Mouse (Mus musculus) splenic B cell, adult 2 months (primary cell): ENCODE measurements around the gene Lpin1.

ENCODE experiments used
- DNase-seq: peaks from one replicate; pipeline ENCODE4 v3.0.0-alpha.2; 2011; ENCODE audit warnings: low read depth, low spot score
- H3K27me3 ChIP-seq: 2 replicates; pipeline ENCODE4 v1.6.1; 2012; ENCODE audit warnings: mild to moderate bottlenecking, low read length, moderate library complexity, mixed read lengths; ENCODE audit not compliant: control insufficient read depth, poor library complexity, insufficient read depth, severe bottlenecking
- H3K36me3 ChIP-seq: 2 replicates; pipeline ENCODE4 v1.6.1; 2012; ENCODE audit warnings: mild to moderate bottlenecking, low read length, moderate library complexity, mixed read lengths; ENCODE audit not compliant: control insufficient read depth, poor library complexity, insufficient read depth, severe bottlenecking

The Lpin1 gene

GRCm38 (mm10) chr12:16634075-16634813 is 23.5 kb upstream of the Lpin1 start:
- DNase-seq: peak; percentile 57

GRCm38 (mm10) chr12:16633235-16633634 is 22.5 kb upstream of the Lpin1 start:
- no peak for DNase-seq
- Histone ChIP-seq H3K36me3 (no peaks in the 10 kb centered on the region), H3K27me3 (no peaks in the 10 kb centered on the region)

More at GRCm38 (mm10) chr12:16634075-16634813, 23.5 kb upstream of the Lpin1 start:
- Histone ChIP-seq H3K27me3 (no peaks in the 10 kb centered on the region), H3K36me3 (no peaks in the 10 kb centered on the region)

GRCm38 (mm10) chr12:16631423-16631822 is 20.7 kb upstream of the Lpin1 start:
- Histone ChIP-seq H3K36me3 (no peaks in the 10 kb centered on the region), H3K27me3 (no peaks in the 10 kb centered on the region)
- DNase-seq: peak; percentile 38

GRCm38 (mm10) chr12:16630866-16631185 is 20.1 kb upstream of the Lpin1 start:
- Histone ChIP-seq H3K27me3 (no peaks in the 10 kb centered on the region), H3K36me3 (no peaks in the 10 kb centered on the region)
- no peak for DNase-seq

- no peaks in the 10 kb centered on the region for H3K27me3 ChIP-seq
- no peaks in the 10 kb centered on the region for H3K36me3 ChIP-seq
- no peak for DNase-seq
Observed at GRCm38 (mm10) chr12:16630152-16630865, 19.5 kb upstream of the Lpin1 start.

- DNase-seq: no peak
- H3K36me3 ChIP-seq: no peaks in the 10 kb centered on the region
Observed at GRCm38 (mm10) chr12:16620230-16620629, 9.5 kb upstream of the Lpin1 start.

GRCm38 (mm10) chr12:16619453-16619852 is 8.7 kb upstream of the Lpin1 start:
- DNase-seq: no peak
- H3K27me3 ChIP-seq: no peaks in the 10 kb centered on the region
- H3K36me3 ChIP-seq: no peaks in the 10 kb centered on the region

More at GRCm38 (mm10) chr12:16620230-16620629, 9.5 kb upstream of the Lpin1 start:
- no peaks in the 10 kb centered on the region for H3K27me3 ChIP-seq

- DNase-seq: no peak
- H3K27me3 ChIP-seq: no peaks in the 10 kb centered on the region
Observed at GRCm38 (mm10) chr12:16618512-16619274, 7.9 kb upstream of the Lpin1 start.

GRCm38 (mm10) chr12:16615738-16616137 is 5.0 kb upstream of the Lpin1 start:
- Histone ChIP-seq H3K36me3 (no peaks in the 10 kb centered on the region), H3K27me3 (no peaks in the 10 kb centered on the region)
- no peak for DNase-seq

More at GRCm38 (mm10) chr12:16618512-16619274, 7.9 kb upstream of the Lpin1 start:
- no peaks in the 10 kb centered on the region for H3K36me3 ChIP-seq

- Histone ChIP-seq H3K36me3 (no peaks in the 10 kb centered on the region), H3K27me3 (no peaks in the 10 kb centered on the region)
- DNase-seq: no peak
Observed at GRCm38 (mm10) chr12:16614556-16614955, 3.8 kb upstream of the Lpin1 start.

- H3K36me3 ChIP-seq: no peaks in the 10 kb centered on the region
- no peak for DNase-seq
- H3K27me3 ChIP-seq: no peaks in the 10 kb centered on the region; the same call in 1 of the 2 replicates
Observed at GRCm38 (mm10) chr12:16605624-16606023, 5.1 kb downstream of the Lpin1 start.

- H3K36me3 ChIP-seq: no peaks in the 10 kb centered on the region
- DNase-seq: no peak
- H3K27me3 ChIP-seq: no peaks in the 10 kb centered on the region; the same call in 1 of the 2 replicates
Observed at GRCm38 (mm10) chr12:16602271-16602670, 8.5 kb downstream of the Lpin1 start.

- Histone ChIP-seq H3K36me3 (no peaks in the 10 kb centered on the region), H3K27me3 (no peaks in the 10 kb centered on the region; the same call in 1 of the 2 replicates)
- DNase-seq: no peak
Observed at GRCm38 (mm10) chr12:16600374-16600773, 10.4 kb downstream of the Lpin1 start.

GRCm38 (mm10) chr12:16599359-16599758 is 11.4 kb downstream of the Lpin1 start:
- H3K36me3 ChIP-seq: no peaks in the 10 kb centered on the region
- no peak for DNase-seq
- no peaks in the 10 kb centered on the region; the same call in 1 of the 2 replicates for H3K27me3 ChIP-seq

GRCm38 (mm10) chr12:16593761-16594160 is 17.0 kb downstream of the Lpin1 start:
- H3K36me3 ChIP-seq: no peaks in the 10 kb centered on the region
- H3K27me3 ChIP-seq: no peaks in the 10 kb centered on the region
- DNase-seq: no peak
